Mouse (Mus musculus) neural tube, postnatal 0 days (tissue): ENCODE data around the gene Bean1. TPM values are rescaled to one million over a fixed set of nuclear protein-coding genes. Genes with fewer than 3 reads are reported as not detected.

Experiments
- polyA plus RNA-seq: library from polyadenylated mRNA; unstranded; fragments of >200 nt; fragmentation: Nextera tagmentation; extraction: Ambion mirVana; gene quantifications from 2 replicates; pipeline ENCODE4 v1.2.1, GENCODE M21; 2015

Bean1 gene
- polyA plus RNA-seq = 18.3 and 18.5 TPM in 2 replicates

DNA sequence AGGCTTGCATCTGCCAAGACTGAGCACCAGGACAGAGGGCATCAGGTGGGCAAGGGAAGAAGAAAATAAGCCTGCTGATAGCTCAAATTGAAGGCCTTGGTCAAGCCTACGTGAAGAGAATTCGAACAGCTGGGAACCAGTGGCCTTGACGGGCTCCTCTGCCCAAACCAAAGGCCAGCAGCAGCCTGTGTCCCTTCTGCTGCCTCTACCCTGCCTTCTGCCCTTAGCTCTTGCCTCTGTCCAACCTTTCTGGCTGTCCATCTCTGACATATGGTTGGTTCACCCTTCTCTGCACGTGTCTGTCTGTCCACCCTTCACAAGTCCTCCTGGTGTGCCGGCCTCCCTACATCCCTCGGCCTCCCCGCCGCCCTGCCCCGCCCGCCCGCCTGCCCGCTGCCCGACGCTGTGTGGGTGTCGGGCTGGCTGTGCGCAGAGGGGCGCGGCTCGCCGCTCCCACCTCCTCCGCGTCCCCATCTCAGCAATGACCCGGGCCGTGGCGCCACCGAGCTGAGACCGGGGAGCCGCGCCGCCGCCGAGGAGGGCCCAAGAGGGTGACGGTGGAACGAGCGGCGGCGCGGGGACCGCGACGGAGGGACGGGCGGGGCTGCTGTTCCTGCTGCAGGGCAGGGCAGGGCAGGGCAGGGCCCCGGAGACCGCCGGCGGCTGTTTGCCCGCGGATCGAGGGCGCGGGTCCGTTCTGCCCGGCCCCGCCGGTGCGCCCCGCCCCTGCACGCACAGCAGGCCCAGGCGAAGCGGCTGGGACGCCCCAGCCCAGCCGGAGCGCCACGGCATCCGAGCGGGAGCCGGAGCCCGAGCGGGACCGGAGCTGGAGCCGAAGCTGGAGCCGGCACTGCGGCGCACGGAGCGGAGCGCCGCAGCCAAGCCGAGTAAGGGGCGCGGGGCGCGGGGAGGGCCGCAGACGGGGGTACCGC lies at the start of gene Bean1:
TSS of gene Bean1 (plus strand) at position 325 of the 932 bp plus-strand sequence.

DNA sequence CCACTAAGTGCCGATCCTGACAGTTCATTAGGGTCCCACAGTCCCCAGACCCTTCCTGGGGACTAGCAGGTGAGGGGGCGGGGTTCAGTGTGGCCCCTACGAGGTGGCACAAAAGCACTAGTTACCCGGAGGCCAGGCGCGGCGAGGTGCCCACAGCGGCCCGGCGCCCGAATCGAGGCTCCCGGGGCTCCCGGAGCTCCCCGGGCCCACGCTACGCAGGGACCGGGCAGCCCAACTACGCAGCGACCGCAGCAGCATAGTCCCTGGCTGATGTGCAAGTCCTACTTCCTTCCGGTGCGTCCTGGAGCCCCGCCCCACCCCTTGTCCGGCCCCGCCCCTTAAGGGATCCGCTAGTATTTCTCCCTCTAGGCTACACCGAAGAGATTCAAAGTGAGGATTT lies 78.0 kb downstream of the Bean1 start, which contains the start of gene Tk2:
TSS of gene Tk2 (minus strand) at position 283 of the 400 bp plus-strand sequence.

DNA sequence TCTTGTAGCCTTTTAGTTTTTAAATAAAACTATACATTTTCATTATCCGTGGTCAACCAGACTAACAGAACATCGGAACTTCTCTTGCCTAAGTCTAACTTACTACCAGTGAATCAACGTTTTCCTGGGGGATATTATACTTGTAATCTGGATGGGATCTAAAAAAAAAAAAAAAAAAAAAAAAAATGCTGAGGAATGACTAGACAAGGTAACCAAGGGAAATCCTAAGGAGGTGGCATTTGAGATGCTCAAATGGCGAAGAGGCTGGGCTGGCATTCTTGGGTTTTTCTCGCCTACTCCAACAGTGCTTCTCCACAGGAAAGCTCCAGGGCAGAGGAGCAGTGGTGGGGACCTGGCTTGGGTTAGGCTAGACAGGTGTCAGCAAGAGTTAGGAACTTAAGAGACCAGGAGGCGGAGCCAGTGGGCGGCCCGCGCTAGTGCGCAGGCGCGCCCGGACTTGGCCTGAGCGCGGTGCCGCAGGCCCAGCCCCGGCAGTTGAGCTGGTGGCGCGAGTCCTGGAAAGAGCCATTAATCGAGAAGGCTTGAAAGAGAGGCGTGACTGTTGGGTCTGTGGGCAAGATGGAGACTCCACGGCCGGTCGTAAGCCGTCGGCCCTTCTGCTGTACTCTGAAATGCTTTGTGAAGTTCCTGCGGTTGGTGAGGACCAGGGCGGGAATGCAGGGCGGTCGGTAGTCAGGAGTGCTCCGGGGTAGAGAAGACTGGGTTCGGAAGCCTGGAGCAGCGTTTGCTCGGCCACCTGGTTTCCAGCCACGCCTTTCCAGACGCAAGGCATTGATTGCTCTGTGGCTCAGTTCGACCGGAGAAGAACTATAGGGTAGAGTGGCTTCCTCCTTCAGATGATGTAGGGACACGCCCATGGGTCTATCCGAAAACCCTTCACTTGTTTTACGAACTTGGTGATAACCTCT lies 80.5 kb downstream of the Bean1 start, which contains the start of gene Cklf:
TSS of gene Cklf (plus strand) at position 423 of the 929 bp plus-strand sequence.

Other genes starting within 250 kb of the Bean1 start
- gene Cdh5, start 68.8 kb upstream of the Bean1 start, polyA plus RNA-seq = 10.1 and 10.2 TPM in 2 replicates
- gene Tk2, start 78.1 kb downstream of the Bean1 start, polyA plus RNA-seq = 41.3 and 47.5 TPM in 2 replicates
- 34.6 and 35.5 TPM in 2 replicates for gene Cklf, start 80.4 kb downstream of the Bean1 start, polyA plus RNA-seq
- gene Cmtm2a, start 122.7 kb downstream of the Bean1 start, polyA plus RNA-seq = not detected in 2 replicates
- gene Gm45711, start 139.6 kb downstream of the Bean1 start, polyA plus RNA-seq = not detected in 2 replicates
- gene Cmtm1, start 139.7 kb downstream of the Bean1 start, polyA plus RNA-seq = not detected in 2 replicates
- not detected in 2 replicates for gene Gm11020, start 151.1 kb downstream of the Bean1 start, polyA plus RNA-seq
- not detected in 2 replicates for gene Cmtm2b, start 151.8 kb downstream of the Bean1 start, polyA plus RNA-seq
- gene Cmtm3, start 169.0 kb downstream of the Bean1 start, polyA plus RNA-seq = 42.9 and 43.7 TPM in 2 replicates
- 3.6 TPM in 2 replicates for gene Cmtm4, start 225.4 kb downstream of the Bean1 start, polyA plus RNA-seq